Mouse (Mus musculus): ENCODE measurements around the gene Eif2b3.

Gene Eif2b3

DNA sequence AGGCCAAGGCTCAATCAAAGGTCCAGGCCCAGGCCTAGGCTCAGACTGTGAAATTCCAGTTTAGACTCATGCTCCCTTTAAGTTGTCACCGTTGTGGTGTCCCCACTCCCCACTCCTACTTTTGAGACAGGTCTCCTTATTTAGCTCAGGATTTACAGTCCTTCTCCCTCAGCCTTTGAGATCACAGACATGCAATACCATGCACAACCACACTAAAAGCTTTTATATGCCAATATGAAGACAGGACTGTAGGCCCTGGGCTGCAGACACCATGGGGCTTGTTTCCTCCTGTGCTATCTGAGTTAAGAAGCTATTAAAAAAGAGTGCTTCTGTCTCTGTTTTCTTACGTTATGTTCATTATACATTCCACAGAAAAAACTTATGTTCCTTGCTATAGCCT, 1.5 kb upstream of the Eif2b3 start:
- no peak for DNase-seq (ENCODE audit: low read depth)

- DNase-seq (ENCODE audit: low read depth): no peak
These were observed 875 bp upstream of the Eif2b3 start for GRCm38 (mm10) chr4:117018327-117018726.

- DNase-seq (ENCODE audit: low read depth): no peak
These were observed 4.3 kb downstream of the Eif2b3 start for GRCm38 (mm10) chr4:117023469-117023868.

- DNase-seq (ENCODE audit: low read depth): no peak
These were observed 11.9 kb downstream of the Eif2b3 start for GRCm38 (mm10) chr4:117031105-117031504.

DNA sequence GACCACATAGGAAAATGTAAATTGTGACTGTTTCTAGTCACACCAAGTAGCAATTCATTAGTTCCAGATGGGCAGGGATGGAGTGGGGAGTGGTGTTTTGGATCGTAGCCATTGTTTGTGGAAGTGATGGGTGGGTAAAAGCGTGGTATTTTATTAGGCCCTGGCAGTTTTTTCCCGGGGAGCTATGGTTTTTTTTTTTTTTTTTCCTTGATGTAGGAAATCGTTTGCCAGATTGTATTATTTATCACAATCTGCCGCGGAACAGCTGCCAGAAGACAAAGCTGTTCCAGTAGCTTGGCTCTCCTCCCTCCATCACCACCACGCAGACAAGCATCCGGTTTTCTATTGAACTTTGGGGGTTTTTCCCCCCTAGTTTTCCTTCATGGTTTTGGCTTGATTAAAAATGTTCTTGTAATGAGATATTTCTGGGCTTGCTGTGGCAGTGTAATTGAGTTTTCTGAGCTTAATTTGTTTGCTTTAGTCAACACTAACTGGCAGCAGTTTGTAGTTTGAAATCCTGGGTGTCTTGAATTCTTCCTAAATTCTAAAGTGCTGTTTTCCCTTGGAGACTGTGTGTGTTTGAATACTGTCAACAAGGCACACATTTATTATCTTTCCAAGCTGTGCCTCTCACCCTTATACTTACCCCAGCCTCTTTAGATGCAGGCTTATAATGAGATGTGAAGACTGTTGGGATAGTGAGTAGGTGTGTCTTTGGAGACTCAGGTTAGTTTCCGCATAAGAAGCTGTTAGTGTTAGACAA, 20.9 kb downstream of the Eif2b3 start:
- DNase-seq (ENCODE audit: low read depth): no peak

DNA sequence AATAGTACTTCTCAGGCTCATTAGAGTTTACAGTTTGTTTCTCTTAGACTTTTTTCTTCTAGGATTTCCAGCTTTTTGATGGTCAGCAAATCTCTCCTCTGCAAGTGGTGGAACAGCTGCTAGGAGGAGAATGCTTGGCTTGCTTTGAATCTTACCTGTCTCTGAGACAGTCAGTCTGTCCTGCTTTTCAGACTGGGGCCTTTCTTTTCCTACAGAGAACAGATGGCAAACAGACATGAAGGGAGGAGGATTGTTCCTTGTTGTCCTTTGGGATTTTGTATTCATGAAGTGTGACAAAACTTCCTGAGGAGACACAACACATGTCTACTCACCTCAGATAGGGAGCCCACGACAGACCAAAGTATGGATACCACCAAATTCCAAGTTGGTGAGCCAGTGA, 21.6 kb downstream of the Eif2b3 start:
- DNase-seq (ENCODE audit: low read depth): no peak

DNA sequence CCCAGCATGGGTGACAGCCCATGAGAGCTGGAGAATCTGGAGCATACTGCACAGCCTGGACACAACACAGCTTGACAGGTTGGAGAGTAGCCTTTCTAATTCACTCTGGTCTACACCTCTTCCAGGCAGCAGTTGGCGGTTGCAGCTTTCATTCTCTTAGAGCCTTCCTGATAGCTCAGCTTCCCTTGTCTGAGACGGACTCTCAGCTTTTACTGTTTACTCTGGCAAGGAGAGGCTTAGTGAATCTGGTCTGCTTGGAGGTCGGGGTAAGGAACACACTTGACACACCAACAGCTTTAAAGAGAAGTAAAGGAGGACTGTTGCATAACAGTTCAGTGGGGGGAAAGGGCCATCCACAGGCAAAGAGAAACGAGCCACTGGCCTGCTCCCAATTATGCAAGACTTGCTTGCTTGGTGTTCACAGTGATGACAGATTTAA, 22.1 kb downstream of the Eif2b3 start:
- no peak for DNase-seq (ENCODE audit: low read depth)

- no peak for DNase-seq (ENCODE audit: low read depth)
These were observed 29.6 kb downstream of the Eif2b3 start for GRCm38 (mm10) chr4:117048836-117049235.

DNA sequence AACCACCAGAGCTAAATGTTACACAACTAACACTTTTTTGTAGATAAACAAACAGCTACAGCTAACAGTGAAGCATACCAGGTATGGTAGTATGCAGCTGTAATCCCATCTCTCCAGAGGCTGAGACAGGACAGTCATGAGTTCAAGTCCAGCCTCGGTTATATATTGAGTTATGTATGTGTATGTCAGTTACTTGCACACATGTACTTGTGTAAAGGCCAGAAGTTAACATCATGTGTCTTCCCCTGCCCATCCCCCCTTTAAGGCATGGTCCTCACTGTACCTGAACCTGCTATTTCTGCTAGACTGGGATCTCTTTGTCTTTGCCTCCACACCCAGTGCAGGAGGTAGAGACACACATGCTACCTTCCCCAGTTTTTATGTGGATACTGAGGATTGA, 30.3 kb downstream of the Eif2b3 start:
- no peak for DNase-seq (ENCODE audit: low read depth)

GRCm38 (mm10) chr4:117052626-117053025, 33.4 kb downstream of the Eif2b3 start:
- no peak for DNase-seq (ENCODE audit: low read depth)

- no peak for DNase-seq (ENCODE audit: low read depth)
These were observed 34.8 kb downstream of the Eif2b3 start for GRCm38 (mm10) chr4:117053956-117054355.

DNA sequence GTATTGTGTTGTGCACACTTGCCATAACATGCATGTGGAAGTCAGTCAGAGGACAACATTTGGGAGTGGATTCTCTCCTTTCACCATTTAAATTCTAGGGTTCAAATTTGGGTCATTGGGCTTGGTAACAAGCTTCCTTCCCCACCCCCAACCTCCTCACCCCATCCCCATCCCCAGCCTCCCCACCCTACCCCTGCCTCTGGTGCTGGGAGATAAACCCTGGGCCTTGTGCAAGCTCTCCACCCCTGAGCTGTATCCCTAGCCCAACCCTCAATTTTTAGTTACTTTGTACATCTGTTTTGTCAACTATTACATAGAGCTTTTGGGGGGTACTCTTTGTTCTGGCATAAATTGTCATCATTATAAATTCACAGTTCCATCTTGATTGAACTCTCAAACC, 36.9 kb downstream of the Eif2b3 start:
- peak; percentile 51 for DNase-seq (ENCODE audit: low read depth)

- no peak for DNase-seq (ENCODE audit: low read depth)
These were observed 37.3 kb downstream of the Eif2b3 start for GRCm38 (mm10) chr4:117056514-117056913.

DNA sequence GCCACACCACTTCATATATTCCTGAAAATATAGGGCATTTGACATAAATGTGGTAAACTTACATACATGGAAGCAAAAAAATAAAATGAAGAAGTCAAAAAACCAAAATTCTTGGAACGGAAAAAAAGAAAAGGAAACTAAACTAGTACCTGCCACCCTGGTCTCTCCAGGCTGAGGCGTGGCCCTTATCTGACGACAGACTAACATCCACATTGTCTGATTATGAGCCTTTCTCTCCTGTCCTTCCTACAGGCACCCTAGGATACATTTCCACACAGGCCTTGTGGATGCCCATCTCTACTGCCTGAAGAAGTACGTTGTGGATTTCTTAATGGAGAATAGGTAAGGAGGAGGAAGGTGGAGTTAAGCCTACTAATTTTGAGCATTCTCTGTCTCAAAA, 39.3 kb downstream of the Eif2b3 start:
- peak; percentile 48 for DNase-seq (ENCODE audit: low read depth)

DNA sequence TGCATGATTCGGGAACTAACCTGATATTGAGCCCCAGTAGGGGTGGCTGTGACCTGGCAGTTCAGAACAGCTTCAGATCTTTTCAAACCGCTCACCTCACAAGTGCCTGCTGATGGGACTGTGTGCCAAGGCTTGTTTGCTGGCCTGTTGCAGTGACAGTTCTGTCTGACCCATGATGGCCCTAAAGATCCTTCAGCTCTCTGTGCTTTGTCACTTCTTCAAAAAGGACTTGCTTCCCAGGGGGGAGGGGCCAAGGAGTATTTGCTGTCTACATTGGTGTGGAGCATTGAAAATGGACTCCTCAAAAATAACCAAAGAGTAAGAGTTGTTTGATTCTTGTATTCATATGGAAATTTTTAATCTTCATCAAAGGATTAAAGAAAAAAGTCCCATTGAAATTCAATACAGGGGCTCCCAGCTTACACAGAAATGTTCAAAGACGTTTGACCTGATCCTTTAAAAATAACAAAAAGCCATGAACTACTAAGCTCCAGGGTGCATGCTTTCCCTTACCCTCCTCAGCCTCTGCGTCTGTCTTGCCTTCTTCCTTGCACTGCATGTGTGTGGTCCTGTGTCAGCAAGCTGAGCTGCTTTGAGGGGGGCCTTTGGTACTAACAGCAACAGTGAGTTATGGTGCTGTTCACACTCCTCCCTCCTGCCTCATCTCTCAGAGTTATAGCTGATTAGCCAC, 43.6 kb downstream of the Eif2b3 start:
- DNase-seq (ENCODE audit: low read depth): no peak

GRCm38 (mm10) chr4:117068035-117068434, 48.8 kb downstream of the Eif2b3 start:
- DNase-seq (ENCODE audit: low read depth): no peak

GRCm38 (mm10) chr4:117069647-117070046, 50.4 kb downstream of the Eif2b3 start:
- no peak for DNase-seq (ENCODE audit: low read depth)

- no peak for DNase-seq (ENCODE audit: low read depth)
These were observed 51.4 kb downstream of the Eif2b3 start for GRCm38 (mm10) chr4:117070624-117071023.

DNA sequence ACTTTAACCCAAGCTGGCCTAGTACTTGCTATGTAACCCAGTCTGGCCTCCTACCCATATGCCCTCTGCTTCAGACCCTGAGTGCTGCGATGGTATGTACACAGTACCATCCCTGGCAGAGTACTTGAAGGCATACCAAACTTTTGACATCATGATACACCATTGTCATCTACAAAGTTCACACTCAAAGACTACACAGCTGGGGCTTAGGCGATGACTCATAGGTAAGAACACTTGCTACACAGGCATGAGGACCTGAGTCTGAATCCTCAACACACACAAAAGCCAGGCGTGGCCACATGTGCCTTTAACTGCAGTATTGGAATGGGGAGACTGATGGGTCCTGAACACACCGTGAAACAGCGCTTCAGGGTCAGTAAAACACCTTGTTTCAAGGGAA, 52.0 kb downstream of the Eif2b3 start:
- no peak for DNase-seq (ENCODE audit: low read depth)

GRCm38 (mm10) chr4:117087948-117088640, 68.9 kb downstream of the Eif2b3 start:
- DNase-seq (ENCODE audit: low read depth): peak; percentile 56

DNA sequence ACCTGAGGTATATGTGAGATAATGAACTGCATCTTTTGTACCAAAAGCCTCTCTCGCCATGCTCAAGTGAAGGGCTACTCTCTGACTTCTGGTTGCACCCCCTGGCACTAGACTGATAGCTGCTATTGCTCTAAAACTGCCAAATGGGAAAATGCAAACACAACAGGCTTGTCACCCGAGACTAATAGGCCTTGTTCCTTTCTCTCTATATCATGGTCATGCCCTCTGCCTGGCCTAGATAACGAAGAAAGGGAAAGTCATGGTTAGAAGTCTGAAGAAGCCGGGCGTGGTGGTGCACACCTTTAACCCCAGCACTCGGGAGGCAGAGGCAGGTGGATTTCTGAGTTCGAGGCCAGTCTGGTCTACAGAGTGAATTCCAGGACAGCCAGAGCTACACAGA, 71.4 kb downstream of the Eif2b3 start:
- peak; percentile 51 for DNase-seq (ENCODE audit: low read depth)

DNA sequence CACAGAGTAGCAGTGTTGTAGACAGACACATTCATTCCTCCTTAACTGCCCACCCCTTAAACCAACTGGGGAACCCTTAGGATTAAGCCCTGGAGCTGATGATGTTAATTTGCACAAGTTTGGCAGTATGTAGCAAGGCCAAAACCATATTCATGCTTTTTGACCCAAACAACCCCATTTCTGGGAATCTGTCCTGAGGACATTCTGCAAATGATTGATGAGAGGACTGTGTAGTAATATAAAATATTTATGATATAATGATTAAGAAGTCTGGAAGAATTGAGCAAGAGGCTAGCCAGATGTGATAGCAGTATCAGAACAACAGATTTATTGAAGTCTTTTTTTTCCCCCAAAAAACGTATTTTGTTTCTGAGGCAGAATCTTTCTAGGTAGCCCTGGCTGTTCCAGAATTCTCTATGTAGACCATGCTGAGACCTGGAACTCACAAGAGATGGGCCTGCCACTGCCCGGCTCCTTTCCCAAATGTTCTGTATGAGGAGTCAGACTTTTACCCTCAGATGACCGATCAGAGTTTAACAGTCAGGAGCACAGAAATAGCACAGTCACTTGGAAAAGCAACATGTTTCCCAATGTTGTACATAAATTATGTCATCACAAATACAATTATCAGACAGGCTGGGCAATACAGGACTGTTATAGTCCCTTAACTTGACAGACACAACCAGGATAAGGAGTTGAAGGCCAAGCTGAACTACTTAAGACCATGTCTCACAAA, 75.6 kb downstream of the Eif2b3 start:
- no peak for DNase-seq (ENCODE audit: low read depth)
